Mouse (Mus musculus): ENCODE data around the gene Iqcm. TPM values are rescaled to one million over a fixed set of nuclear protein-coding genes. Genes with fewer than 3 reads are reported as not detected.

The Iqcm gene
- polyA plus RNA-seq, 1 experiment from 2014 or later, result not detected

- WGBS, result 84% methylated on average over 3 of the region's 3 CpGs
- no peak overlapping the region for H3K27ac ChIP-seq (ENCODE audit: low read length)
- no peak overlapping the region for H3K4me3 ChIP-seq (replicated peaks; ENCODE audit: low read length)
- no peaks in the 10 kb centered on the region for H3K27me3 ChIP-seq (ENCODE audit: control insufficient read depth, insufficient read depth, low read length)
- no peaks in the 10 kb centered on the region for H3K9me3 ChIP-seq (replicated peaks; ENCODE audit: control insufficient read depth, low read length)
- ATAC-seq (ENCODE audit: insufficient read depth, low FRiP score), result no peak
- H3K36me3 ChIP-seq (ENCODE audit: control insufficient read depth, insufficient read depth, low read length), result no peaks in the 10 kb centered on the region
- H3K4me2 ChIP-seq (ENCODE audit: low read depth, low read length), result no peak overlapping the region
- H3K9ac ChIP-seq (ENCODE audit: low read length), result no peak overlapping the region
- H3K4me1 ChIP-seq (ENCODE audit: control insufficient read depth, insufficient read depth, low read length), result no peaks in the 10 kb centered on the region
These were observed 194.5 kb downstream of the Iqcm start for GRCm38 (mm10) chr8:75642958-75643357.

GRCm38 (mm10) chr8:75659287-75659686 is 210.8 kb downstream of the Iqcm start:
- Histone ChIP-seq H3K27ac (ENCODE audit: low read length) (no peak overlapping the region), H3K9ac (ENCODE audit: low read length) (no peak overlapping the region), H3K27me3 (ENCODE audit: control insufficient read depth, insufficient read depth, low read length) (no peaks in the 10 kb centered on the region), H3K4me1 (ENCODE audit: control insufficient read depth, insufficient read depth, low read length) (no peaks in the 10 kb centered on the region), H3K9me3 (replicated peaks; ENCODE audit: control insufficient read depth, low read length) (no peaks in the 10 kb centered on the region), H3K4me2 (ENCODE audit: low read depth, low read length) (no peak overlapping the region), H3K36me3 (ENCODE audit: control insufficient read depth, insufficient read depth, low read length) (no peaks in the 10 kb centered on the region), H3K4me3 (replicated peaks; ENCODE audit: low read length) (no peak overlapping the region)
- ATAC-seq (ENCODE audit: insufficient read depth, low FRiP score), result no peak
- WGBS, result 78% methylated on average over 6 of the region's 6 CpGs

GRCm38 (mm10) chr8:75746561-75746960 is 298.1 kb downstream of the Iqcm start:
- 78% methylated on average over 3 of the region's 3 CpGs for WGBS
- H3K4me2 ChIP-seq (ENCODE audit: low read depth, low read length), result no peak overlapping the region
- no peaks in the 10 kb centered on the region for H3K27me3 ChIP-seq (ENCODE audit: control insufficient read depth, insufficient read depth, low read length)
- no peak overlapping the region for H3K4me3 ChIP-seq (replicated peaks; ENCODE audit: low read length)
- no peak overlapping the region for H3K27ac ChIP-seq (ENCODE audit: low read length)
- H3K4me1 ChIP-seq (ENCODE audit: control insufficient read depth, insufficient read depth, low read length), result no peaks in the 10 kb centered on the region
- H3K9ac ChIP-seq (ENCODE audit: low read length), result no peak overlapping the region
- H3K9me3 ChIP-seq (replicated peaks; ENCODE audit: control insufficient read depth, low read length), result no peaks in the 10 kb centered on the region
- no peak for ATAC-seq (ENCODE audit: insufficient read depth, low FRiP score)
- H3K36me3 ChIP-seq (ENCODE audit: control insufficient read depth, insufficient read depth, low read length), result no peaks in the 10 kb centered on the region

- no peaks in the 10 kb centered on the region for H3K36me3 ChIP-seq (ENCODE audit: control insufficient read depth, insufficient read depth, low read length)
These were observed 307.1 kb downstream of the Iqcm start for GRCm38 (mm10) chr8:75755596-75755995.

GRCm38 (mm10) chr8:75828468-75829132 is 380.1 kb downstream of the Iqcm start:
- 77% methylated on average over 4 of the region's 4 CpGs for WGBS
- Histone ChIP-seq H3K4me1 (ENCODE audit: control insufficient read depth, insufficient read depth, low read length) (no peaks in the 10 kb centered on the region), H3K36me3 (ENCODE audit: control insufficient read depth, insufficient read depth, low read length) (no peaks in the 10 kb centered on the region), H3K9ac (ENCODE audit: low read length) (no peak overlapping the region), H3K4me2 (ENCODE audit: low read depth, low read length) (no peak overlapping the region), H3K27ac (ENCODE audit: low read length) (no peak overlapping the region), H3K9me3 (replicated peaks; ENCODE audit: control insufficient read depth, low read length) (no peaks in the 10 kb centered on the region), H3K27me3 (ENCODE audit: control insufficient read depth, insufficient read depth, low read length) (no peaks in the 10 kb centered on the region), H3K4me3 (replicated peaks; ENCODE audit: low read length) (no peak overlapping the region)
- no peak for ATAC-seq (ENCODE audit: insufficient read depth, low FRiP score)

More at GRCm38 (mm10) chr8:75755596-75755995, 307.1 kb downstream of the Iqcm start:
- H3K4me1 ChIP-seq (ENCODE audit: control insufficient read depth, insufficient read depth, low read length), result no peaks in the 10 kb centered on the region
- no peak overlapping the region for H3K4me2 ChIP-seq (ENCODE audit: low read depth, low read length)
- no peak overlapping the region for H3K27ac ChIP-seq (ENCODE audit: low read length)
- H3K9ac ChIP-seq (ENCODE audit: low read length), result no peak overlapping the region
- ATAC-seq (ENCODE audit: insufficient read depth, low FRiP score), result no peak
- H3K4me3 ChIP-seq (replicated peaks; ENCODE audit: low read length), result no peak overlapping the region
- H3K27me3 ChIP-seq (ENCODE audit: control insufficient read depth, insufficient read depth, low read length), result no peaks in the 10 kb centered on the region
- H3K9me3 ChIP-seq (replicated peaks; ENCODE audit: control insufficient read depth, low read length), result no peaks in the 10 kb centered on the region; the same call in 1 of the 2 replicates

GRCm38 (mm10) chr8:75835245-75835644 is 386.8 kb downstream of the Iqcm start:
- no peak overlapping the region for H3K27ac ChIP-seq (ENCODE audit: low read length)
- H3K36me3 ChIP-seq (ENCODE audit: control insufficient read depth, insufficient read depth, low read length), result no peaks in the 10 kb centered on the region
- no peak overlapping the region for H3K4me3 ChIP-seq (replicated peaks; ENCODE audit: low read length)
- H3K9ac ChIP-seq (ENCODE audit: low read length), result no peak overlapping the region
- no peak overlapping the region for H3K4me2 ChIP-seq (ENCODE audit: low read depth, low read length)
- H3K9me3 ChIP-seq (replicated peaks; ENCODE audit: control insufficient read depth, low read length), result no peaks in the 10 kb centered on the region
- WGBS, result 81% methylated on average over 2 of the region's 2 CpGs
- H3K27me3 ChIP-seq (ENCODE audit: control insufficient read depth, insufficient read depth, low read length), result no peaks in the 10 kb centered on the region
- ATAC-seq (ENCODE audit: insufficient read depth, low FRiP score), result no peak
- H3K4me1 ChIP-seq (ENCODE audit: control insufficient read depth, insufficient read depth, low read length), result no peaks in the 10 kb centered on the region

GRCm38 (mm10) chr8:75917603-75918344 is 469.3 kb downstream of the Iqcm start:
- Histone ChIP-seq H3K27ac (ENCODE audit: low read length) (no peak overlapping the region), H3K4me2 (ENCODE audit: low read depth, low read length) (no peak overlapping the region), H3K4me1 (ENCODE audit: control insufficient read depth, insufficient read depth, low read length) (no peaks in the 10 kb centered on the region), H3K36me3 (ENCODE audit: control insufficient read depth, insufficient read depth, low read length) (no peaks in the 10 kb centered on the region), H3K9ac (ENCODE audit: low read length) (no peak overlapping the region), H3K27me3 (ENCODE audit: control insufficient read depth, insufficient read depth, low read length) (no peaks in the 10 kb centered on the region), H3K4me3 (replicated peaks; ENCODE audit: low read length) (no peak overlapping the region), H3K9me3 (replicated peaks; ENCODE audit: control insufficient read depth, low read length) (no peaks in the 10 kb centered on the region)
- no peak for ATAC-seq (ENCODE audit: insufficient read depth, low FRiP score)
- WGBS, result 79% methylated on average over 15 of the region's 15 CpGs

- no peak overlapping the region for H3K4me2 ChIP-seq (ENCODE audit: low read depth, low read length)
- 71% methylated on average over 1 of the region's 1 CpGs for WGBS
- H3K9ac ChIP-seq (ENCODE audit: low read length), result no peak overlapping the region
- no peak for ATAC-seq (ENCODE audit: insufficient read depth, low FRiP score)
- no peak overlapping the region for H3K27ac ChIP-seq (ENCODE audit: low read length)
- H3K9me3 ChIP-seq (replicated peaks; ENCODE audit: control insufficient read depth, low read length), result no peaks in the 10 kb centered on the region
- no peaks in the 10 kb centered on the region for H3K36me3 ChIP-seq (ENCODE audit: control insufficient read depth, insufficient read depth, low read length)
- no peaks in the 10 kb centered on the region for H3K4me1 ChIP-seq (ENCODE audit: control insufficient read depth, insufficient read depth, low read length)
- H3K4me3 ChIP-seq (replicated peaks; ENCODE audit: low read length), result no peak overlapping the region
- no peaks in the 10 kb centered on the region for H3K27me3 ChIP-seq (ENCODE audit: control insufficient read depth, insufficient read depth, low read length)
These were observed 500.7 kb downstream of the Iqcm start for GRCm38 (mm10) chr8:75949166-75949565.

GRCm38 (mm10) chr8:75956016-75956415 is 507.5 kb downstream of the Iqcm start:
- H3K27ac ChIP-seq (ENCODE audit: low read length), result no peak overlapping the region
- no peaks in the 10 kb centered on the region for H3K36me3 ChIP-seq (ENCODE audit: control insufficient read depth, insufficient read depth, low read length)
- 87% methylated on average over 2 of the region's 2 CpGs for WGBS
- H3K9ac ChIP-seq (ENCODE audit: low read length), result no peak overlapping the region
- no peaks in the 10 kb centered on the region for H3K27me3 ChIP-seq (ENCODE audit: control insufficient read depth, insufficient read depth, low read length)
- no peak overlapping the region for H3K4me2 ChIP-seq (ENCODE audit: low read depth, low read length)
- no peak overlapping the region for H3K4me3 ChIP-seq (replicated peaks; ENCODE audit: low read length)
- H3K4me1 ChIP-seq (ENCODE audit: control insufficient read depth, insufficient read depth, low read length), result no peaks in the 10 kb centered on the region
- no peaks in the 10 kb centered on the region for H3K9me3 ChIP-seq (replicated peaks; ENCODE audit: control insufficient read depth, low read length)
- ATAC-seq (ENCODE audit: insufficient read depth, low FRiP score), result no peak

Measured in stomach, embryonic 16.5 days (tissue).